Mouse (Mus musculus): ENCODE data around the gene Top1. TPM values are rescaled to one million over a fixed set of nuclear protein-coding genes. Genes with fewer than 3 reads are reported as not detected.
A peak's percentile ranks its signal among the peaks of the same experiment; 100 is the strongest.

Gene Top1
- total RNA-seq, 2 experiments from 2014 or later, result 59.1 to 60.9 TPM

DNA sequence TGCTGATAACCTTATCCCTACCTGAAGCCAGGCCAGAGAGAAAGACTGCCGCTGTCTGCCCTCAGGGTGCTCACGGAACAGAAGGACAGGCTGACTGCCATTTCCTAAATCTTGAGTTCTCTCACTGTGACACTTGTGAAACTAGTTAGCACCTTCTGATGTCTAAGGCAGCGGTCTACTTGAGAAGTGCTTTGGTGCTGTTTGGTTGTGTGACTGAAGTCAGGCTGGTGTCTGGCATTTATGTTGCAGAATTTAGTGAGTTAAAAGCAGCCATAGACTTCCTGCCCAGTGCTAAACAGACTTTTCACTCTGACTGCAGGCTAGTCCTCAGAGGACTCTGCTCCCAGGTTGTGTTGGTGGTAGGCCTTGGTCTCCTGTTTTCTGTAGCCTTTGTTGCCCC, 88.6 kb downstream of the Top1 start:
- no peak for DNase-seq
- intact Hi-C loops (cut with DNase I), result no loop called here

DNA sequence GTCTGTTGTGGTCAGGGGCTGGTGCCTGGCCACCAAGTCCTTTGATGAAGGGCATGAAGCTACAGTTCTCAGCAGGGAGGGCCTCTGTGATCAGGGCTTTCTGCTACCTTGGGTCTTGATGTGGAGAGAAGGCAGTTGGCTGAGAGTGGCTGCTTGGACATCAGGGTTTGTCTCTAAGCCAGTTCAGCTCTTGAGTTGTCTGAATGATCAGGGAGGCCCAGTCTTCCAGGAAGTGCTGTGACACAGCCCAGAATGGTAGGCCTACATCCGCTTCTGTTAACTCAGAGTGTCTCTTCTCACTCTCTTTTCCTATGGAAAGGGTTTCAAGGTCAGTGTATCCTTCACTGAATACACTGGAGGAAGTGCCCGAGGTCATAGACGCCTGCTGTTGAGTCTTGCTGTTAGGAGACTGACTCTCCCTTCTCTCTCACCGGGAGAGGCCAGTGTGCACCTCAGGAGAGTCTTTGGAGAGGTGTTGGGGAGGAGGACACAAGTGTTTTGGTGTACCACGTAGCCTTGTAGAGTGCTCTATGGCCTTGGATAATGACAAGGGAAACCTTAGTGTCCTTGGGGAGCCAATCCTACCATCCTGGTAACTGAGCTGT, 90.1 kb downstream of the Top1 start:
- intact Hi-C loops (cut with DNase I), result no loop called here
- no peak for DNase-seq

DNA sequence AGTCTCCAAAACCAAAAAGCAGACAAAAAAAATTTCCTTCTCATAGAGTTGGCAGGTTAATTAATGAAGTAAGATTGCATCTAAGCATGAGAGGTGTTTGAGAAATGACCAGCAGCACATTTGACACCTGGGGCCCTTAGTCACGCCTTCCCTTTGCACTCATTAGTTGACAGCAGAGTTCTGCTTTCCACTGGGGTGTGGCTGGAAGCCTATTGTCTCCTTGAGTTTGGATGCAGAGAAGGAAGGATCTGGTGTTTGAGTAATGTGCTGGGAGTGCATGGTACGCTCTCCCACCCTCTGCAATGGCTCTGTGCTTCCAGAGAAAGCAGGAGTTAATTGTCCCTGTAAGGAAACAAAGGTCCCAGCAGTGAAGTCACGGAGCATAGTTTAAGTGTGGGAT, 90.8 kb downstream of the Top1 start:
- intact Hi-C loops (cut with DNase I), result no loop called here
- DNase-seq, result no peak

DNA sequence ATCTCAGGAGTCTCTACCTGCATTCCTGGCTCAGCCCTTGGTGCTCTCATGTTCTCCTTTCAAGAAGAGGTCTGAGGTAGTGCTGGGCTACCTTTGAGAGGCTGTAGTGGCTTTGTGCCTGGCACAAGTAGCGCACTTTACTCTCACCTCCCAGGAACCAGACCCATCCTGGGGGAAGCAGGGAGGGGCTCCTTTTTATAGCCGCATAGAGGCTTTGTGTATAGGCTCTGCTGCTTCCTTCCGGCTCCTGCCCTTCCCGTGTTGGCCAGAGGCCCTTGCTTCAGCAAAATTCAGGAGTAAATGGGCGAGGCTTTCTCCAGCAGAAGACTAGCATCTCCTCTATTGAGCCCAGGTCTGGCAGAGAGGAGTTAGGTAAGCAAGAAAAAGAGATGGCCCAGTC, 92.7 kb downstream of the Top1 start:
- DNase-seq, result no peak
- intact Hi-C loops (cut with DNase I), result no loop called here

DNA sequence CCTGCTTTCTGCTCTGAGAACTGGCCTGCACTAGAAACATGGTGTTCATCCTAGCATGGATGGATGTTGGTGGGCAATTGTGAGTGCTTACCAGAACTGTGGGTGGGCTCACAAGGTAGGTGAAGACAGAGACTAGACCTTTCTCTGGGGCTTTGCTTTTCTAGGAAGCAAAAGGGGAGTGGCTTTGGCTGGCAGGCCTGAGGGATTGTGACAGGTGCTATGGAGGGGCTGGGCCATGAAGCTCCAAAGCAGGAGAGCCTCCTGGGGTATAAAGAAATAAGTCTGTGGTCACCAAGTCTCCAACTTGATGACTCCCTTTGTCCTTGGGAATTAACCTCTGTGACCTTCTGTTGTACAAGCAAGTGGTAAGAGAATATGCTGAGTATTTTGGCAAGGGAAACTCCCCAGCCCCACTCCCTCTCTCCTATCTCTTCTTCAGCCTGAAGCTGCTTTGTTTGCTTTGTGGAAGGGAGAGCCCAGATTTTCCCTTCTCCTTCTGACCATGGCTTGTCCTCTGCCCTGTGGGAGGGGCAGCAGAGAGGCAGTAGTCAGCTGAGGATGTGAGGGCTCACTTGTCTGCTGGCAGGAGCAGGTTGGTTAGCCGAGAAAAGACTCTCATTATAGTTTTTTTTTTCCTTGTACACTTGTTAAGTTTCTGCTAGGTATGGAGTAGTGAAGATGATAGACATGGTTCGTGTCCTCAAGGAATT, 94.1 kb downstream of the Top1 start:
- intact Hi-C loops (cut with DNase I), result no loop called here
- no peak for DNase-seq

DNA sequence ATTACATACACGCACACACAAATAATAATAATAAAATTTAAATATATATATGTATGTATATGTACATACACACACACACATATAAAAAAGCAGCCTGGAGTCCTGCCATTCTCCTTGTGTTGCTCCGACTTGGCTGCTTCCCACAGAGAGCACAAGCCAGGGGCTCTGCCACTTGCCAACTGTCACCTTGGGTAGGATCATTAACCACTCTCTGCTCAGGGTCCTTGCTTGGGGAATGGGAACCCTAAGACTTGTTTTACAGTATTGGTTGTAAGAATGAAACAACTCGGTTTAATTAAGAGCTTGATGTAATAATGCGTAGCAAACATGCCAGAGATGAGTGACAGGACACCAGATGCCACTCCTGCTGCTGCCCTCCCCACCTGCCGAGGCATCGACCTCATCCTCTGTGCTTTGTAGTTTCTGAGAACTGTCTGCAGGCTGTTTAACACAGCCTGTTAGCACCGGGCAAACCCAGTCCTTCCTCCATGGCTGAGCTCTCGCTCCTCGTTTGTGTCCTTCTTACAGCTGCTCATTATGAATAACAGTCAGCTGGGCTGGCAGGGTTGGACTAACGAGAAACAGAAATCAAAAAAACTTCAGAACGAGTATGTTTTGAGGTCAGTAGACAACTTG, 95.0 kb downstream of the Top1 start:
- intact Hi-C loops (cut with DNase I), result no loop called here
- no peak for DNase-seq

DNA sequence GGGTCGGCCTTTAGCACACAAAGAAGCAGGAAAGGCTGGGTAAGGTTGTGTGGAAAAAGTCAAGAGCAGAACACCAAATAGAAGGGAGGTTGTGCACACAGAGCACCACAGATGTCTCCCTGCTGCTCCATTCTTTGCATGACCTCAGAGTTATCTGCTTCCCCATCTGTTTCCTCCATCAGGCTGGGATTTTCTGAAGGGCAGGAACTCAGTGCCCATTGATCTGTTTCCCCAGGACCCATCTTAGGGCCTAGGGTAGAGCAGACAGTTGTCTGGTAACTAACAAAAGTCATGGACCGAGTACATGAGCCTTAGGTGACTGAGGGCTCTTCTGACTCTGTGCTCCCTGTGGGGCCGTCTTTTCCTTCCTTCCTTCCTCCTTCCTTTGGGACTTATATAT, 95.9 kb downstream of the Top1 start:
- no peak for DNase-seq
- intact Hi-C loops (cut with DNase I), result no loop called here

DNA sequence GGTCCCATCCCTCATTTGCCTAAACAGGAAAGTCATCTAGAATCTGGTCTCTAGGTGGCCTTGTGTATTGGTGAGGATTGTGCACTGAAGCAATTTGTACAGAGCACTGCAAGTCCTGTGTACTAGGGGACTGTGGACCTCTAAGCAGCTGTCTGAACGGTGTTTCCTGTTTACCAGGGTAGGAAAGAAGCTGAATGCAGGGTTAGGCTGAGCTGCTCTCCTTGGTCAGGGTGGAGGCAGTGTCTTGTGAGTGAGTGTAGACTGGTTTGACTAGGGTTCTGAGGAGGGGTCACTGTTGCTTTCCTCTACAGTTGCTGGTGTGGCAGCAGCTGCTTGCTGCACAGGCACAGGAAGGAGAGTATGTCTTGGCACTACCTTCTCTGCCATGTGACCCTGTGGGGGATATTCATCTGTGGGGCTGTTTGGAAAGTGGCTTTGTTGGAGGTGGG, 96.5 kb downstream of the Top1 start:
- DNase-seq, result no peak
- intact Hi-C loops (cut with DNase I), result no loop called here

DNA sequence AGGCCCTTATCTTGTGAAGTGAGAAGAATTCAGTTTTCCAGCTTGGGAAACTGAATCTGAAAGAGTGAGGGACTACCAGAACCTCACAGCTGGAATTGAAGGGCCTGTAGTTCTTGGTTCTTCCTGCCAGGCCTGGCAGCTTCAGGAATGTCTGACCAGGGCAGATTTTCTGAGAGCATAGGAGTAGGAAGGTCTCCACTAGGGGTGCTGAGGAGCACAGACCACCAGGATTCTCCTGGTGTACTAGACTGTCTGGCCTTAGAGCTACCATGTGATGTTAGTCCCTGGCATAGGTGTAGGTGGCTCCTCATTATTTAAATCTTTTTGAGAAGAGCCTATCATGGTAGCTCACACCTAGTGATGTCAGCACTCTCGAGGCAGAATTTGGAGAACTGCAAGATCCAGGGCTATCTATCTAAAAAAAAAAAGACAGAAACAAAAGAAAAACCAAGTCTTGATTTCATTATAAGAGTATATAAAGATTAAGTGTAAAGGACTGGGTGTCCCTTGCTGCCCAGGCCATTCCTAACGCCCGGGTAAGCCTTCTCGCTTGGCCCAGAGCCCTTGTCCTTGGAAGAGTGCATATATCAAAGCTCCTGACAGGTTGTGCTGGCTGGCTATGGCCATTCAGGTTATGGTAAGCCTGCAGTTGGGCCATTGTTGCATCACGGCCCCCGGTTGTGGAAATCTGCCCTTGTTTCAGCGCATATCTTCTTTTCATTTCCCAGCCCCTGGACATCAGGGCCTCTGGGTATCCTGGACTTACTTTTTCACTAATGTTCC, 98.5 kb downstream of the Top1 start:
- DNase-seq, result peak; percentile 80 to 88
- intact Hi-C loops (cut with DNase I), result no loop called here

DNA sequence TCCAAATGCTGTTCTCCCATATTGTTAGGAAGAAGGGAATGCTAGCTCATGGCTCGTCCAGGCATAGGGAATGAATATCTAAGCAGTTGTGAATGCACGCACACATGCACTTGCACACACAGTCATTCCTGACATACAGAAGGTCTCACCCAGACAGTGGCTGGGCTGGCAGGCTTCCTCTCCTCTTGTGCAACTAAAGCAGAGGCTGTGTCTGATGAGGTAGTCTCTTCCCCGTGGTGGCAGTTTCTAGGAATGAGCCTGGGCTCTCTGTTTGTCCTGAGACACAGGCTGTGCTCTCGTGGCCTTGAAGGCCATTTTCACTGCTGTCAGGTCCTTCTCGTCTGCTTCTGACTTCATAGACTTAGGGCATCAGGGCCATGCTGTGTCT, 99.1 kb downstream of the Top1 start:
- no peak for DNase-seq
- intact Hi-C loops (cut with DNase I), result no loop called here

DNA sequence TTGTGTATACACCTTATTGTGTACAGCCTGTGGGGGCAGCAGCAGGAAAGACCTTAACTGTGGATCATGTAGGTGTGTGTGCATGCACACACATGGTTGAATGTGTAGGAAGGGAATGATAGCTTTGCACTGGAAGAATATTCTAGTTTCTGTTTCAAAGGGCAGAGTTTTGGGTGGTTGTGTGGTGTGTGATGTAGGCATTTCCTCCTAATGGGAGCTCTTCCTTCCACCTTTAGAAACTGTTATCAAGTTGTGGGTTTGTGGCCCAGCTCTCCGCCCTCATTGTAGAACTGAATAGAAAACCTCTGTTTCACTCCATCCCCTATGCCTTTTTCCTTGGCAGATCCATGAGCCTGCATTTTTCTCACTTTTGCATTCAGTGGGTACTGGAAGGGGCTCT, 99.8 kb downstream of the Top1 start:
- intact Hi-C loops (cut with DNase I), result no loop called here
- DNase-seq, result no peak

DNA sequence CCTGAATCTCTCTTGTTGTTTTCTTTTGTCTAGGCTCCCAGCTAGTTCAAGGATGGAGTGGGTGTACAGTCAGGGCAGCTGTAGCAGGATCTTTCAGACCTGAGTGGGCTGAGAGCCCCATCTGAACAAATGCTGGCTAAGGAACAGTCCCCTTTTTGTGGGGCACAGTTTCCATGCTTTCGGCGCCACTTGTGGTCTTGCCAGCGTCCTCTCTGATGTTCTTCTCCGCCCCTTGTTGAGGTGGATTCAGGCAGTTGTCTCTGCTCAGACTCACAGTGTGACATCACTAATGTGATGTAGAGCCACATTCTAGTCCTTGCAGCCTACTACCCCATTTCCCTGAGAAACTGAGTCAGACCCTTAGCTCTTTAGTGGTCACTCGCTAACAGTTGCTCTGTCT, 100.9 kb downstream of the Top1 start:
- intact Hi-C loops (cut with DNase I), result no loop called here
- no peak for DNase-seq

DNA sequence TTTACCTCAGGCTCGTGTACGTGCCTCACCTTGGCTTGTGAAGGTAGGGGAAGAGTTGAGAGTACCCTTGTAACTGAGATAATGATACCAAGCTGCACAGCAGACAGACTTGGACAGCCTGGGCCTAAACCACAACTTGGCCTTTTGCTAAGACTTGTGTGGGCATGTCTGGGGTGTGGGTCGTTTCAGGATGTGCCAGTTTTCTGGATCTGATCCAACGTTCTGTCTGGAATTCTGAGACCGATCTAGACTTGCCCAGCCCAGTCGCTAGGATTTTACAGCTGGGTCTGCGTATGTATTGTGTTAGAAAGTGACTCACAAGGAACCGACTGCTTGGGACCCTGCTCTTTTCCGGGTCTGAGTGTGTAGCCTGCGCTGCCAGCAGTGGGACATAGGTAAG, 101.4 kb downstream of the Top1 start:
- intact Hi-C loops (cut with DNase I), result no loop called here
- DNase-seq, result no peak

DNA sequence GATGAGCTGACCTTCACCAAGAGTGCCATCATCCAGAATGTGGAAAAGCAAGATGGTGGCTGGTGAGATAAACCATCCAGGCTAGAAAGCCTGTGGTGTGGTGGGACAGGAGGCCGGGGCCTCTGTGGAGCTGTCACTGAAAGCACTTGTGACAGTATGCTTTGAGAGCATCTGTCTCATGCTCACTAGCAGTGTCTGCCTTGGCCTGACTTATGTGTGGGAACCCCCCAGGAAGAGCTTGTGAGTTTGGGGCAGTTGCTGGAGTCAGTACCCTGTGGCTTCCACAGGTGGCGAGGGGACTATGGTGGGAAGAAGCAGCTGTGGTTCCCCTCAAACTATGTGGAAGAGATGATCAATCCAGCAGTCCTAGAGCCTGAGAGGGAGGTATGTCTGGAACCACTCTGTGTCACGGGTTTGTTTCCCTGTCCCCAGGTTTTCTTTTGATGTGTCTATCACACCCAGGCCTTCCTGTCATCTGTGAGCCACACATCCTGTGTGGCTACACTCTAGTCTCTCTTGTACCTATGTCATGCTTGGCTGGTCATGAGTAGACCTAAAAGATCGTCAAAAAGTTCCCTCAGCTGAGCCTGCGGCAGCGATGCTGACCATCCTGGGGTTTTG, 111.0 kb downstream of the Top1 start:
- no peak for DNase-seq
- intact Hi-C loops (cut with DNase I), result no loop called here

DNA sequence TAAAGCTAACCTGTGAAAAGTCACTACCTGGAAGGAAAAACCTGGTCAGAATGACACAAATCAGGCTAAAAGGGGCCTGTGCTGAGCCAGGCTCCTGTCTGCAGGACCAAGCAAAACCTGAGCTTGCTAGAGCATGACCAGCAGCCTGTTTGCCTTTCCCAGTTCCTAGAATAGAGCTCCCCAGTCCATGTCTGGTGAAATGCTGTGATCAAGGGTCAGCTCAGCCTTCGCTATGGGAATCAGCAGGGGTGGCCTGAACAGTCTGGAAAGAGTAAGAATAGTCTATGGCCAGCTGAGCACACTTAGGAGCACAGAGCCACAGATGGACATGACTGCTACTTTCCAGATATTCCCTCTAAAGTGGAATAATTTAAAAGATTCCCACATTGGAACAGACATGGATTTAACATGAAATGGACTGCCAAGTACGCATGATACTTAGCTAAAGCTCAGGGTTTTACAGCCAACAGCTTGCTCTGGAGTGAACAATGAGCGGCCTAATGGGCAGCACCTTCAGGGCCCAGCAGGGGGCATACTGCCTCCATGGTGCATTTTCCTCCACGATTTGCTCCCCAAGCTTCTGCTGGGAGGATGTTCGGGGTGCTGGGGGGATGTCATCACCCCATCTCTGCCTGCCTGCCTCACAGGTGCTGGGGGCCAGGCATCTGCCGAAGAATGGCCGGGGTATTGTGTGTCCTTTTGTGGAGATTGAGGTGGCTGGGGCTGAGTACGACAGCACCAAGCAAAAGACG, 114.9 kb downstream of the Top1 start:
- peak; percentile 56 to 67 for DNase-seq
- intact Hi-C loops (cut with DNase I), result loop anchor here (2.0 kb wide), 2 partner anchors 28 to 126 kb away; no protein-coding TSS in a partner anchor

DNA sequence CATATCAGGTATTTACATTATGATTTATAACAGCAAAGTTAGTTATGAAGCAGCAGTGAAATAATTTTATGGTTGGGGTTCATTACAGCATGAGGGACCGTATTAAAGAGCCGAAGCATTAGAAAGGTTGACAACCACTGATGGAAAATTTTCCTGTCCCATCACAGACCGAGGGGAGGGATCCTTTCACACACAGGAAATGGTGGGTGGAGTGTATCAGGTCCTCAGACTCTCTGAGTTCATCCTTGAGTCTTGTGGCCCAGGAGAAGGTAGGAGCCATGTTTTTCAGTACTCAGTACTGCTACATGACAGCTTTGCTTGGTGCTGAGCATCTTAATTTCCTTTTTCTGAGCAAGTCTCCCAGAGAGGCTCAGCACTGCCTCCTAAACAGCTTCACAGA, 118.1 kb downstream of the Top1 start:
- intact Hi-C loops (cut with DNase I), result no loop called here
- DNase-seq, result no peak

DNA sequence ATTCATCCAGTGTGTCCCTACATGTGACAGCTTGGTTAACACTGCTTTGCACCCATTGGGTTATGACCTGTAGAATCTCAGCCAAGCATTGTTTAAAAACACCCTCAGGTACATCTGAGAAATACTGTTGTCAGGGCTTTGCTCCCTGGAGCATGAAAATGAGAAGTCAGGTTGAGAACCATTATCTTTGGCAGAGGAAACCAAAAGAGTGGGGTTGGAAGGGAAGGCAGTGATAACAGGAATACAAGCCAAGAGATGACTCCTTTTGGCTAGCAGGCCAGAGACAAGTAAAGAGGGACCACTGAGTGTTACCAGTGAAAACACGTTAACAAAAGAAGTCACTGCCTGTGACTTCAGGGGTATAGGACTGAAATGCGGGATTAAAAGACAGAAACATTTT, 118.7 kb downstream of the Top1 start:
- intact Hi-C loops (cut with DNase I), result no loop called here
- DNase-seq, result no peak

DNA sequence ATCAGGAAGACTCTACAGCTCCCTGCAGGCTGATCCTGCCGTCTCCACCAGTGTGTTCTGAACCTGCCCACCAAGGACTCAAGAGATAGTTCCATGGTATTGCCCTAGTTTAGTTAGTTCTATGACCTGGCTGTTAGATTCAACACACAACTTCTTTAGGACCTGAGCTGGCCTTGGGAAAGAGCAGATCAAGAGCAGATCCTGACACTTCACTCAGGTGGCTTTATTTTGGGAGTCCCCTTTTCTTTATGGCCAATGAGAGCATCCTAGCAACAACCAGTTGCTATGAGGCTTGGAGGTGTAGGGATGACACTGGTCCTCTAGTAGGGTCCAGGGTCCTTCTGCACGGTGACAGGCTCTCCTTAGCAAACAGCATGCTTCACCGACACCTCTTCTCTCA, 119.4 kb downstream of the Top1 start:
- no peak for DNase-seq
- intact Hi-C loops (cut with DNase I), result no loop called here

DNA sequence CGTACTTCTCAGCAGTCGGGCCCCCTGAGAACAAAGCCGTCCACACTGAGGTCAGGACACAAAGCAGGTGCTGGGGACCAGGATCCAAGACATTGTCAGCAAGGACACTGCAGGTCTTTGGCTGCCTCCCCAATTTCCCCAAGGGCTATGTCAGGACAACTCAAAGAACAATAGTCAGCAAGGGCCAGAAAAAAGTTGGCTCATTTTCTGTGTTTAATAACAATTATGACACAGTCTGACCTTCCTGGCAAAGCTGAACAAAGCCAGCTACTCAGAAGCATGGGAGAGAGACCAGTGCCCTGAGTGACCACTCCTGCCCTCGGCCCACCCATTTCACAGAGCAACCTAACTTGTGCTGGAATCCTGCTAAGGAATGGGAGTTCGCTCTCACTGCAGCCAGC, 120.7 kb downstream of the Top1 start:
- DNase-seq, result peak; percentile 80 to 83
- intact Hi-C loops (cut with DNase I), result loop anchor here (2.0 kb wide), 1 partner anchor 26 kb away; no protein-coding TSS in a partner anchor

DNA sequence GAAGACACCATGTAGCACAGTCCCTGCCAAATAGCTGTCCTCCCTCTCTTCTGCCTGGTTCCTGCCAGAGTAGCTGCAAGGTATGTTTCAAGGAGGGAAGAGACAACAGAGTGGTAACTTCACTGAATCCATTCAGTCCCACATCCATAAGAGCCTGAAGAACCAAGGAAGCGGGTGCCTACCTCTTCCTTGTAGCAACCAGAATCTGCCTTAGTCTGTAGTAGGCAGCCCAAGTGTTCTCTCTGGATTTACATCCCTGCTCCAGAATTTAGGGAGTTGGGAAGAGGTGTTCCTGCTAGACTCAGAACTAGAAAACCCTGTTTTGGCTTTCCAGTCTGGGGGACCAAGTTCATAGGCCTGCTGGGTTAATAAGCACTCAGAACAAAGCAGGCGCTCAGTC, 121.5 kb downstream of the Top1 start:
- no peak for DNase-seq
- intact Hi-C loops (cut with DNase I), result loop anchor here (2.0 kb wide), 1 partner anchor 26 kb away; no protein-coding TSS in a partner anchor
